Comparison of ENCODE assay signal across 8 mouse cellular contexts in the genomic region with DNA sequence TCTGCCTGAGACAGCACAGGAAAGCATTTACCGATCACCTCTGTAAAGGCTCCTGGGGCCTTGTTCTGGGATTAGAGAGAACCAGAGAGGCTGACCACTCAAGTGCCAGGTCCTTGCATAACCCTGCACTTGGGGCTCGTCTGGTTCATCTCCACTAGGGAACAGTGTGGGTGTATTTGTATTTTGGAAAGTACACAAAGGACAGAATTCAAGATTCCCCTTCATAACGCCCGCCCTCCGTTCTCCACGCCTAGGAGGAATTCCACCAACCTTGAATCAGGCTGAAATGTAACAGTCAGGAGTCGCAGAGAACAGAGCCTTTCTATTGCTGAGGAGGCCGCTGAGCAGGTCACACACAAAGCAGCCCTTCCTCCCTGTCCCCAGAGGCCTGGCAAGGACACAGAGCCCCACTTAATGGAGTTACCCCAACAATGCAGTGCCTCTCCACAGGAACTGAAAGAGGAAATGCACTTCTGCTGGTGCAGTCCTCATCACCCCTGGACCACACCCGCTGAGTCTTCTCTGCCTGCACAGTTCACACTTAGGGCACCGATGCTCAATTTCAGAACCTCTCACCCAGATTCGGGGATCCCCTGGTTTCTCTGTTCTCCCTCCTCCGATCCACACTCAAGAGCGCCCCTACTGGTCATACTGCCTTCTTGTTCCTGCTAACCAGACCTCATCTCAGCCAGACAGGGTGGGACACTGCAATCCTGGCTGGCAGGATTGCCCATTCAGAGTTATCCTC. TPM values are rescaled to one million over a fixed set of nuclear protein-coding genes. Genes with fewer than 3 reads are reported as not detected.
A peak's percentile ranks its signal among the peaks of the same experiment; 100 is the strongest.
DNase-seq lines count a peak whose midpoint lies in the region; ATAC-seq and TF ChIP-seq lines count a peak whose summit lies in the region.

No protein-coding gene starts in this region.

- H3K79me2 ChIP-seq in heart, adult 2 months (replicated peaks; ENCODE audit: control insufficient read depth, insufficient read depth, low read length), result no peaks in the 10 kb centered on the region

- no peak overlapping the region for H3K4me3 ChIP-seq in heart, adult 2 months
- no peak overlapping the region for H3K4me3 ChIP-seq in heart, embryonic 10.5 days
- no peak overlapping the region for H3K4me3 ChIP-seq in bone marrow macrophage, adult 2 months (ENCODE audit: insufficient read depth, low read length)
- no peak overlapping the region for H3K4me3 ChIP-seq in forebrain, embryonic 15.5 days

- no peaks in the 10 kb centered on the region for H3K27me3 ChIP-seq in heart, adult 2 months (ENCODE audit: control insufficient read depth, insufficient read depth, low read length)
- no peaks in the 10 kb centered on the region for H3K27me3 ChIP-seq in heart, embryonic 10.5 days (ENCODE audit: insufficient read depth, poor library complexity, severe bottlenecking)
- H3K27me3 ChIP-seq in forebrain, embryonic 15.5 days, result no peaks in the 10 kb centered on the region

- H3K9me3 ChIP-seq in heart, embryonic 10.5 days, result no peaks in the 10 kb centered on the region
- H3K9me3 ChIP-seq in forebrain, embryonic 15.5 days, result no peaks in the 10 kb centered on the region

- ATAC-seq in forebrain, embryonic 15.5 days (replicated peaks), result peak; percentile 21; the same call in 1 of the 2 replicates
- ATAC-seq in inflammation-experienced regulatory T-cells, adult 6 months, result peak; percentile 61

- H3K36me3 ChIP-seq in heart, adult 2 months (ENCODE audit: control insufficient read depth, insufficient read depth, low read length), result no peaks in the 10 kb centered on the region
- peaks cover 62% of the 10 kb centered on the region for H3K36me3 ChIP-seq in heart, embryonic 10.5 days
- H3K36me3 ChIP-seq in forebrain, embryonic 15.5 days, result peaks cover 6% of the 10 kb centered on the region

- peak overlapping the region; percentile 66 for H3K27ac ChIP-seq in heart, adult 2 months
- no peak overlapping the region for H3K27ac ChIP-seq in heart, embryonic 10.5 days
- no peak overlapping the region for H3K27ac ChIP-seq in bone marrow macrophage, adult 2 months (ENCODE audit: insufficient read depth, low read depth, low read length)
- H3K27ac ChIP-seq in forebrain, embryonic 15.5 days (replicated peaks), result no peak overlapping the region

- TF ChIP-seq EP300 in heart, adult 2 months (IDR thresholded peaks at IDR 0.05; ENCODE audit: insufficient read depth, low read depth, low read length), result peak; percentile 42; the same call in 1 of the 2 replicates

- peak; percentile 76 for TF ChIP-seq CTCF in heart, adult 2 months (IDR thresholded peaks at IDR 0.05)
- peak; percentile 58; the same call in 1 of the 2 replicates for TF ChIP-seq CTCF in bone marrow macrophage, adult 2 months (IDR thresholded peaks at IDR 0.05; ENCODE audit: low read depth, low read length)

- no peak overlapping the region for H3K9ac ChIP-seq in heart, adult 2 months (ENCODE audit: low read depth, low read length)
- no peak overlapping the region for H3K9ac ChIP-seq in forebrain, embryonic 15.5 days (replicated peaks)

- H3K4me1 ChIP-seq in heart, adult 2 months (ENCODE audit: control insufficient read depth, insufficient read depth, low read length), result peaks cover 16% of the 10 kb centered on the region
- H3K4me1 ChIP-seq in heart, embryonic 10.5 days, result peaks cover 80% of the 10 kb centered on the region
- H3K4me1 ChIP-seq in bone marrow macrophage, adult 2 months (ENCODE audit: control insufficient read depth, insufficient read depth, low read length), result peaks cover 16% of the 10 kb centered on the region
- H3K4me1 ChIP-seq in forebrain, embryonic 15.5 days, result peaks cover 11% of the 10 kb centered on the region

- intact Hi-C loops in heart, adult 2 months (cut with DNase I), result loop anchor here (2.0 to 5.0 kb wide), 2 partner anchors 17 to 107 kb away; no protein-coding TSS in a partner anchor

- WGBS in heart, adult 2 months, result 41% methylated on average over 13 of the region's 13 CpGs
- 76% methylated on average over 13 of the region's 13 CpGs for WGBS in heart, embryonic 10.5 days
- 64% methylated on average over 13 of the region's 13 CpGs for WGBS in forebrain, embryonic 15.5 days

- H3K4me2 ChIP-seq in forebrain, embryonic 15.5 days (replicated peaks), result no peak overlapping the region

- DNase-seq in heart, adult 2 months, result peak; percentile 63 to 67
- no peak for DNase-seq in heart, embryonic 10.5 days (ENCODE audit: low spot score)
- DNase-seq in CD4-positive, CD25-positive, alpha-beta regulatory T cell, adult 2 months (ENCODE audit: low read depth, low spot score), result peak; percentile 76
- DNase-seq in lung, postnatal 10 days, result peak; percentile 88
- peak; percentile 50 to 65 for DNase-seq in spleen, adult 18-20 months

- no peak for TF ChIP-seq POLR2A in heart, adult 2 months (IDR thresholded peaks at IDR 0.05; ENCODE audit: insufficient read depth, low read depth, low read length)
- TF ChIP-seq POLR2A in bone marrow macrophage, adult 2 months (IDR thresholded peaks at IDR 0.05; ENCODE audit: borderline replicate concordance, low read depth, low read length), result no peak

RNA-seq across cellular contexts. Expression of a gene that starts 20.1 kb away (rescaled TPM):
- 10 to 100 TPM; 59.8 to 70.1 TPM for total RNA-seq in heart, adult 2 months (2021)
- polyA plus RNA-seq in heart, adult 2 months (2012; rRNA removed), result 49.8 and 71.9 TPM in 2 replicates
- polyA plus RNA-seq in heart, embryonic 10.5 days (2016; fragmentation: Nextera tagmentation; extraction: Ambion mirVana), result 193 and 211 TPM in 2 replicates
- 37.4 and 39.9 TPM in 2 replicates for polyA plus RNA-seq in bone marrow macrophage, adult 2 months (2012; ENCODE audit: insufficient read depth, insufficient read length, missing spikeins)
- polyA plus RNA-seq in forebrain, embryonic 15.5 days (2015; fragmentation: Nextera tagmentation; extraction: Ambion mirVana), result 130 and 136 TPM in 2 replicates
- 10 to 100 TPM; 53.6 to 68.4 (median 60.5) TPM for polyA plus RNA-seq in inflammation-experienced regulatory T-cells, adult 6 months (2017; shearing (Covaris generic))
